Mouse (Mus musculus) A20 (cell line): Measurements from ENCODE around the gene Cldn34c1.
"Not testable (repeated sequence)": the region's sequence is repeated elsewhere in the genome, so short reads cannot be mapped to it uniquely, and the experiment has no call there.

Experiments
- DNase-seq: peaks from one replicate; pipeline ENCODE4 v3.0.0-alpha.2; 2011; ENCODE audit warnings: low read depth, low spot score

The Cldn34c1 gene

GRCm38 (mm10) chrX:123103291-123104260 is at the start of gene Cldn34c1:
TSS of gene Cldn34c1 (plus strand) at chrX:123103495.
- DNase-seq: no peak

- DNase-seq: no peak
Observed at GRCm38 (mm10) chrX:123087441-123087840, 15.9 kb upstream of the Cldn34c1 start.

- not testable (repeated sequence) for DNase-seq
Observed at GRCm38 (mm10) chrX:123102806-123103205, 489 bp upstream of the Cldn34c1 start.

DNA sequence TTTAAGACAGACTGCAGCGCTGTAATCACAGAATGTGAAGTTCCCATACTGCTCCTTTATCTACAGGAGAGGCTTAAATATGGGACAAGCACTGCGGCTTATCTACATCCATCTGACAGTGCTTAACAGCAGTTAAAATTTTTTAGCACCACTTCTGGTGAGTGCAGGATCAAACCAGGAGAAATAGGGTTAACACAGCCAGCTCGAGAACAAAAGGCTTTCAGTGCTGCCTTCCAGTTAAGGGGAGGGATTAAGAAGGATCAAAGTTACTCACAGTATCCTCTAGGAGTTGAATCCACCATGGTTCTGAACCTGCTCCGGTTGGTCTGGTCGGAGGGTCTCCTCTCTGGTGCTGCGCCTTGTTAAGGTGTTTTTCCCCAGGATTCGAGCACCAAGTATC is 1.4 kb downstream of the Cldn34c1 start:
- not testable (repeated sequence) for DNase-seq

GRCm38 (mm10) chrX:123222381-123222780 is 119.1 kb downstream of the Cldn34c1 start, which contains the start of gene Srsx:
TSS of gene Srsx (minus strand) at chrX:123222481.
- DNase-seq: not testable (repeated sequence)
